Mouse (Mus musculus) kidney, adult 2 months (tissue): ENCODE measurements around the gene Arsa.

Source experiments
- CTCF ChIP-seq: fragments of 200-500 bp; conservative IDR thresholded peaks from 2 replicates; pipeline ENCODE4 v1.5.1; 2011; ENCODE audit warnings: low read depth, mild to moderate bottlenecking, control low read depth, low read length, moderate library complexity, mixed read lengths; ENCODE audit not compliant: insufficient read depth, insufficient read length
- POLR2A ChIP-seq: fragments of 200-500 bp; IDR thresholded peaks from one replicate; pipeline ENCODE4 v1.6.1; 2011; ENCODE audit warnings: low read depth, low read length, control low read depth

DNA sequence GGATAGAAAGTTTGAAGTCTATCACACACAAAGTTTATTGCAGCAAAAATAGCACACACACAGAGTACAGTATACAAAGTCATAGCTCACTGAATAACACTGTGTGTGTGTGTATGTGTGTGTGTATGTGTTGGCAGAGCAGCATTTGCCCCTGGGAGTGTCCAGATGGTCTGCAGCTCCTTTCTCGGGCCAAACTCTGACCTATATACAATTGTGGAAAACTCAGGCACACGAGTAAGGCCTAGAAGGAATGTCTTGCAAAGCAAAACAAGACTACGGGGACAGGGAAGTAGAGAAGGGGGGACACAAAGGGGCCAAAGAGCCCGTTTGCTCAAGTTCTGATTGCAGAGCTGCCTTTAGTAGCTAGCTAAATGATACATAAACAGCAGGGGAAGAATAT, 44.3 kb downstream of the Arsa start:
- TF ChIP-seq POLR2A (no peak), CTCF (no peak)
